Mouse (Mus musculus) spleen, adult 2 months (tissue): ENCODE measurements around the gene Mas1.

ENCODE experiments used
- CTCF ChIP-seq: fragments of 200-500 bp; IDR thresholded peaks from 2 replicates; pipeline ENCODE4 v1.5.1; 2011; ENCODE audit warnings: mild to moderate bottlenecking, inconsistent platforms; ENCODE audit not compliant: insufficient read depth, insufficient read length, insufficient replicate concordance; ENCODE audit errors: extremely low read depth
- POLR2A ChIP-seq: fragments of 200-500 bp; IDR thresholded peaks from 2 replicates; pipeline ENCODE4 v1.6.1; 2011; ENCODE audit warnings: low read depth, low read length, inconsistent platforms

- TF ChIP-seq CTCF (no peak), POLR2A (no peak)
Observed at GRCm38 (mm10) chr17:12797427-12798029, 70.4 kb downstream of the Mas1 start.
